Mouse (Mus musculus) stomach, postnatal 0 days (tissue): ENCODE results near the gene Zfp292. TPM values are rescaled to one million over a fixed set of nuclear protein-coding genes. Genes with fewer than 3 reads are reported as not detected.

Experiments
- ATAC-seq: fragments of 200-750 bp; cut with Nextera tagmentation; 2 replicates; pipeline ENCODE4 v1.8.0; 2017; ENCODE audit not compliant: low FRiP score, low TSS enrichment
- DNase-seq: peaks from one replicate; pipeline ENCODE4 v3.0.0-alpha.2; 2016; ENCODE audit warnings: low spot score
- H3K27ac ChIP-seq: fragments of 300-500 bp; sonication (generic); replicated peaks from 2 replicates; pipeline ENCODE4 v1.5.1; 2014; ENCODE audit warnings: mild to moderate bottlenecking, control low read depth
- H3K27me3 ChIP-seq: fragments of 300-500 bp; sonication (generic); 2 replicates; pipeline ENCODE4 v1.6.1; 2014; ENCODE audit warnings: low read length; ENCODE audit not compliant: control insufficient read depth, insufficient read depth
- H3K36me3 ChIP-seq: fragments of 300-500 bp; sonication (generic); 2 replicates; pipeline ENCODE4 v1.6.1; 2014; ENCODE audit warnings: low read length, mixed read lengths; ENCODE audit not compliant: control insufficient read depth, insufficient read depth
- H3K4me1 ChIP-seq: fragments of 300-500 bp; sonication (generic); replicated peaks from 2 replicates; pipeline ENCODE4 v1.6.1; 2014; ENCODE audit warnings: antibody characterized with exemption; ENCODE audit not compliant: control insufficient read depth, insufficient read depth
- H3K4me2 ChIP-seq: fragments of 300-500 bp; sonication (generic); replicated peaks from 2 replicates; pipeline ENCODE4 v1.6.1; 2014; ENCODE audit warnings: low read depth, mild to moderate bottlenecking, control low read depth, moderate library complexity
- H3K4me3 ChIP-seq: fragments of 300-500 bp; sonication (generic); 2 replicates; pipeline ENCODE4 v1.5.1; 2014; ENCODE audit warnings: low read depth, low read length, control low read depth
- H3K9ac ChIP-seq: fragments of 300-500 bp; sonication (generic); 2 replicates; pipeline ENCODE4 v1.6.1; 2014; ENCODE audit warnings: mild to moderate bottlenecking, low read length, control low read depth, mixed read lengths
- H3K9me3 ChIP-seq: fragments of 300-500 bp; sonication (generic); 2 replicates; pipeline ENCODE4 v1.6.1; 2016; ENCODE audit warnings: low read length; ENCODE audit not compliant: control insufficient read depth
- CTCF ChIP-seq: IDR thresholded peaks from 2 replicates; pipeline ENCODE4 v1.5.1; 2016; ENCODE audit warnings: antibody characterized with exemption, low read depth, mild to moderate bottlenecking, moderate library complexity
- EP300 ChIP-seq: optimal IDR thresholded peaks from 2 replicates; pipeline ENCODE3; 2016; ENCODE audit warnings: antibody characterized with exemption
- WGBS: fragments of 180-500 bp; shearing (Covaris S2); extraction: QIAGEN DNeasy Blood & Tissue Kit; methylation state at CpG from one replicate; pipeline ENCODE4 v1.1.7; 2014; 5-methylcytosine and 5-hydroxymethylcytosine counted together
- polyA plus RNA-seq: library from polyadenylated mRNA; unstranded; fragments of >200 nt; fragmentation: Nextera tagmentation; extraction: Ambion mirVana; gene quantifications from 2 replicates; pipeline ENCODE4 v1.2.1, GENCODE M21; 2015

The Zfp292 gene
- polyA plus RNA-seq, 1 experiment from 2014 or later: 5.6 TPM

DNA sequence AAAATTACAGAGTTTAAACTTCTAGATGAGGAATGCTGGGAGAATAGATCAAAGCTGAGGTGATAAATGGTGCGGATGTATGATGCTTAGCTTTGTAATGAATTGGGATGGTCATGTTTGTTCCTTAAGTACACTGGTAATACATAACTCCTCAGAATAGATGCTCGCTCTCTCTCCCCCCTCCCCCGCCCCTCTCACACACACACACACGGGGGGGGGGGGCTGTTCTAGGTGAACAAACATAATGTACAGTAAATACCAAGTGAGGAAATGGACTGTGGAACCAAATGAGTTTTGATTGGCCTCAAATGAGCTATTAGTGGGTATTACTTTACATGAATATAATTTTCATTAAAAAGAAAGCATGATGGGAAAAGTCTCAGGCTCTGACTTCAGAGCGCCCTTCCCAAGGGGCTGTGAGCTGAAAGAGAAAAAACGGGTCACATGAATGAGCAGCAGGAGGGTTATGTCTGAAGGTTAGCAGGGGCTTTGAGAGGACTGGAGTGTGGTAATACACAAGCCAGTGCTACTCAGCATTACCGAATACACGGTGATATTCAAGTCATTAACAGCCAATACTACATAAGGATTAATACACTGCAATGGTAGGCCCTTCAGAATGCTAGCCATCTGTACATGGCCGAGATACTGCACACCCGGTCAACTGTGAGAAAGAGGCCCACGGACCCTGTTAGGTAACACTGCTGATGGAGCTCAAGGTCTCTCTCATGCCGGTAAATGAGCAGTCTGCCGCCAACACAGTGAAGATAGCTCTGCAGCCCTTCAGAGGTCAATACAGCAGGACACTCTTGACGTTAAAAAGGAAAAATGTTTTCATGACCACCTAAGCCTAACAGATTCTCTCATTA, 81.4 kb downstream of the Zfp292 start:
- Histone ChIP-seq H3K9me3 (no peaks in the 10 kb centered on the region), H3K4me1 (no peaks in the 10 kb centered on the region)

GRCm38 (mm10) chr4:34798005-34798404, 84.8 kb downstream of the Zfp292 start:
- Histone ChIP-seq H3K9me3 (no peaks in the 10 kb centered on the region), H3K36me3 (no peaks in the 10 kb centered on the region), H3K9ac (no peak overlapping the region), H3K4me3 (no peak overlapping the region), H3K27ac (no peak overlapping the region), H3K27me3 (no peaks in the 10 kb centered on the region), H3K4me2 (no peak overlapping the region), H3K4me1 (no peaks in the 10 kb centered on the region)
- TF ChIP-seq CTCF (no peak), EP300 (no peak)
- DNase-seq (no peak), ATAC-seq (no peak)
- 85% methylated on average over 2 of the region's 2 CpGs for WGBS

More for the DNA sequence above, 81.4 kb downstream of the Zfp292 start:
- Histone ChIP-seq H3K4me3 (no peak overlapping the region), H3K9ac (no peak overlapping the region), H3K27ac (no peak overlapping the region), H3K4me2 (no peak overlapping the region), H3K36me3 (peaks cover 3% of the 10 kb centered on the region; the same call in 1 of the 2 replicates), H3K27me3 (no peaks in the 10 kb centered on the region)
- DNase-seq (no peak), ATAC-seq (no peak)
- 81% methylated on average over 14 of the region's 14 CpGs for WGBS
- no peak for TF ChIP-seq CTCF
- no peak for TF ChIP-seq EP300

DNA sequence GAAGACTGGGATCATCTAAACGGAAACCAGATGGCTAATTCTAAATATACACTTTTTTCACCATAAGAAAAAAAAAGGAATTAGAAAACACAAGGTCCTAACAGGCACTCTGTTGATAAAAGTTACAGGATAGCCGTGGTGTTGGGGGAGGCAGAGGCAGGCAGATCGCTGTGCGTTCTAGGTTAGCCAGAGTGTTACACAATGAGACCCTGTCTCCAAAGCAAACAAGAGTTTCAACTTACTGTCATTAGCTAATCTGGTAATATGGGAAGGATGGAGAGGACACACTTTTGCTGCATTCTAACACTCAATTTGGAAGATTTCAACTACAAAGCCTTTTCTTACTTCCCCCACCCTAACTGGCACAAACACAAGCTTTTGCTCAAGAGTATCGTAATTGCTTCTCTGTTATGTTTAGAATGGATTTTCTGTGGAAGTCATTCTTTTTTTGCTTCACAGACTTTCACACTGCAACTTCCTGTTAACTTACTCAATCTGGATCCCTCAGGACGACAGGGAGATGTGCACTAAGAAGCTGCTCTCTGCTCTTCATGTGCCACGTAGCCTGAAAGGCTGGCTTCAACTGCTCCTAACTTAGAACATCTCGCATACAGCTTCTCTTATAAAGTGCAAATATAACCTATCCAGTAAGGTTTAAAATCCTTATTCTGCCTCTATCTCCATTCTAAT, 85.3 kb downstream of the Zfp292 start:
- Histone ChIP-seq H3K36me3 (no peaks in the 10 kb centered on the region), H3K27me3 (no peaks in the 10 kb centered on the region), H3K9ac (no peak overlapping the region), H3K27ac (no peak overlapping the region), H3K9me3 (no peaks in the 10 kb centered on the region), H3K4me3 (no peak overlapping the region), H3K4me2 (no peak overlapping the region), H3K4me1 (no peaks in the 10 kb centered on the region)
- TF ChIP-seq EP300 (no peak), CTCF (no peak)
- no peak for ATAC-seq
- whole genome bisulfite sequencing: 57% methylated on average over 8 of the region's 8 CpGs
- DNase-seq: no peak

GRCm38 (mm10) chr4:34796294-34796693, 86.5 kb downstream of the Zfp292 start:
- Histone ChIP-seq H3K9me3 (no peaks in the 10 kb centered on the region), H3K36me3 (no peaks in the 10 kb centered on the region), H3K27ac (no peak overlapping the region), H3K4me2 (no peak overlapping the region), H3K4me3 (no peak overlapping the region), H3K27me3 (no peaks in the 10 kb centered on the region), H3K4me1 (no peaks in the 10 kb centered on the region), H3K9ac (no peak overlapping the region)
- no peak for DNase-seq
- no peak for TF ChIP-seq CTCF
- TF ChIP-seq EP300: no peak
- ATAC-seq: no peak
- WGBS: 81% methylated on average over 5 of the region's 5 CpGs

- TF ChIP-seq EP300: no peak
- no peaks in the 10 kb centered on the region for H3K27me3 ChIP-seq
- 74% methylated on average over 3 of the region's 3 CpGs for WGBS
- DNase-seq: no peak
- H3K4me2 ChIP-seq: no peak overlapping the region
- H3K9ac ChIP-seq: no peak overlapping the region
- no peak for ATAC-seq
- no peaks in the 10 kb centered on the region for H3K4me1 ChIP-seq
- no peaks in the 10 kb centered on the region for H3K36me3 ChIP-seq
- H3K27ac ChIP-seq: no peak overlapping the region
- no peaks in the 10 kb centered on the region for H3K9me3 ChIP-seq
- no peak overlapping the region for H3K4me3 ChIP-seq
Observed at GRCm38 (mm10) chr4:34786476-34786875, 96.3 kb downstream of the Zfp292 start.

GRCm38 (mm10) chr4:34785646-34786045, 97.1 kb downstream of the Zfp292 start:
- ATAC-seq: peak; percentile 24; the same call in 1 of the 2 replicates
- WGBS: 67% methylated on average over 2 of the region's 2 CpGs
- H3K9me3 ChIP-seq: no peaks in the 10 kb centered on the region

More at GRCm38 (mm10) chr4:34785646-34786045, 97.1 kb downstream of the Zfp292 start:
- no peak for DNase-seq
- Histone ChIP-seq H3K27ac (no peak overlapping the region), H3K36me3 (no peaks in the 10 kb centered on the region), H3K4me2 (no peak overlapping the region), H3K9ac (no peak overlapping the region), H3K27me3 (no peaks in the 10 kb centered on the region), H3K4me1 (no peaks in the 10 kb centered on the region), H3K4me3 (no peak overlapping the region)
- no peak for TF ChIP-seq EP300
- TF ChIP-seq CTCF: no peak
